Mouse (Mus musculus) limb, embryonic 10.5 days (tissue): ENCODE measurements around the gene Atad5. TPM values are rescaled to one million over a fixed set of nuclear protein-coding genes. Genes with fewer than 3 reads are reported as not detected.

ENCODE experiments used
- DNase-seq: peaks from one replicate; pipeline ENCODE4 v3.0.0-alpha.2; 2017; ENCODE audit warnings: low spot score
- H3K27ac ChIP-seq: fragments of 300-500 bp; sonication (generic); 2 replicates; pipeline ENCODE4 v1.5.1; 2016; ENCODE audit warnings: mild to moderate bottlenecking
- H3K27me3 ChIP-seq: fragments of 300-500 bp; sonication (generic); 2 replicates; pipeline ENCODE4 v1.6.1; 2016; ENCODE audit warnings: low read depth, mild to moderate bottlenecking; ENCODE audit not compliant: poor library complexity, severe bottlenecking
- H3K36me3 ChIP-seq: fragments of 300-500 bp; sonication (generic); 2 replicates; pipeline ENCODE4 v1.6.1; 2016; ENCODE audit warnings: mild to moderate bottlenecking, moderate library complexity
- H3K4me1 ChIP-seq: fragments of 300-500 bp; sonication (generic); 2 replicates; pipeline ENCODE4 v1.6.1; 2016
- H3K4me3 ChIP-seq: fragments of 300-500 bp; sonication (generic); 2 replicates; pipeline ENCODE4 v1.5.1; 2016; ENCODE audit warnings: mild to moderate bottlenecking, moderate library complexity
- H3K9me3 ChIP-seq: fragments of 300-500 bp; sonication (generic); replicated peaks from 2 replicates; pipeline ENCODE4 v1.6.1; 2016; ENCODE audit warnings: mild to moderate bottlenecking
- WGBS: fragments of 180-500 bp; shearing (Covaris S2); methylation state at CpG from one replicate; pipeline ENCODE4 v1.1.7; 2016; 5-methylcytosine and 5-hydroxymethylcytosine counted together
- polyA plus RNA-seq: library from polyadenylated mRNA; unstranded; fragments of >200 nt; fragmentation: Nextera tagmentation; extraction: Ambion mirVana; gene quantifications from 2 replicates; pipeline ENCODE4 v1.2.1, GENCODE M21; 2016

Atad5 gene
- polyA plus RNA-seq, 1 experiment from 2014 or later: 19.9 TPM

GRCm38 (mm10) chr11:80071039-80071438, 18.2 kb upstream of the Atad5 start:
- no peak for DNase-seq
- Histone ChIP-seq H3K27ac (no peak overlapping the region), H3K4me1 (no peaks in the 10 kb centered on the region), H3K36me3 (peaks cover 18% of the 10 kb centered on the region; the same call in 1 of the 2 replicates), H3K9me3 (no peaks in the 10 kb centered on the region), H3K27me3 (no peaks in the 10 kb centered on the region), H3K4me3 (no peak overlapping the region)
- 93% methylated on average over 2 of the region's 2 CpGs for WGBS

GRCm38 (mm10) chr11:80072365-80072764, 16.8 kb upstream of the Atad5 start:
- Histone ChIP-seq H3K27me3 (no peaks in the 10 kb centered on the region), H3K9me3 (no peaks in the 10 kb centered on the region), H3K4me3 (no peak overlapping the region), H3K27ac (no peak overlapping the region), H3K36me3 (peaks cover 23% of the 10 kb centered on the region; the same call in 1 of the 2 replicates), H3K4me1 (no peaks in the 10 kb centered on the region)
- WGBS: 95% methylated on average over 3 of the region's 3 CpGs
- no peak for DNase-seq

DNA sequence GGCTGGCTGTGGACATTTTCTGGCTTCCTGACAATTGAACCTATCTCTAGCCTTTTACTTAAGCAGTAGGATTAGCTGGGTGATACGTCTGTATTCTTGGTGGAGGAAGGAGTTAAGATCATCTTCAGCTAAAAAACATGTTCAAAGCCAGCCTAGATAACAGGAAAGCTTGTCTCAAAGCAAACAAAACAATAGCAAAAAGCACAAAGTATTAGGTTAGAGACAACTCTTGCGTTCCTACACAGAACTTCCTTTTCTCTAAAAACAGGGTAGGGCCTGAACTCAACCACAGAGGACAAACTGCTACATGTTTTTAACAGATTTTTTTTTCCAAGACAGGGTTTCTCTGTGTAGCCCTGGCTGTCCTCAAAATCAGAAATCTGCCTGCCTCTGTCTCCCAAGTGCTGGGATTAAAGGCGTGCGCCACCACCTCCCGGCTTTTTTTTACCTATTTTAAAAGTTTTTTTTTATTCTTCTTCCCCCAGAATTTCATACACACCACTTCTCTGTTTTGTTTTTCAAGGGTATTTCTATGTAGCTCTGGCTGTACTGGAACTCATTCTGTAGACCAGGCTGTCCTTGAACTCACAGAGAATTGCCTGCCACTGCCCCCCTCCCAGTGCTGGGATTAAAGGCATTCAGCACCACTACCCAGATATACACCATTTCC, 13.5 kb upstream of the Atad5 start:
- H3K36me3 ChIP-seq: peaks cover 28% of the 10 kb centered on the region
- H3K27ac ChIP-seq: no peak overlapping the region
- H3K4me1 ChIP-seq: peaks cover 10% of the 10 kb centered on the region
- no peak overlapping the region for H3K4me3 ChIP-seq
- 96% methylated on average over 5 of the region's 5 CpGs for WGBS
- no peak for DNase-seq
- H3K9me3 ChIP-seq: no peaks in the 10 kb centered on the region
- no peaks in the 10 kb centered on the region for H3K27me3 ChIP-seq

- Histone ChIP-seq H3K9me3 (no peaks in the 10 kb centered on the region), H3K36me3 (peaks cover 24% of the 10 kb centered on the region), H3K4me1 (peaks cover 19% of the 10 kb centered on the region), H3K27me3 (no peaks in the 10 kb centered on the region), H3K27ac (no peak overlapping the region), H3K4me3 (no peak overlapping the region)
- WGBS: 86% methylated on average over 14 of the region's 14 CpGs
- DNase-seq: no peak
Measured at GRCm38 (mm10) chr11:80077784-80078545, 11.2 kb upstream of the Atad5 start.

DNA sequence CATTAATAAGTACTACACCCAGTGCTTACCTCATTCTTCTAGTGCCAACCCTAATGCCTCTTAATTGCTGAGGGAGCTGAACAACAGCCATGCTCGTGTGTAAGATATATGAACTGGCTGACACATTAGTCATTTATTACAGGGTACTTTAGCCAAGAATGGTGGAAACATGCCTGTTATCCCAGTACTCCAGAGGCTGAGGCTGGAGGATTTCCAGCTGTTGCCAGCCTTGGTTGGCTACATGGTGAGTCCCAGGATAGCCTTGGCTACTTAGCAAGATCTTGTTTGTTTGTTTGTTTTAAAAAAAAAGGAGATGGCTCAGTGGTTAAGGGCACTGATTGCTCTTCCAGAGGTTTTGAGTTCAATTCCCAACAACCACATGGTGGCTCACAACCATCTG, 10.4 kb upstream of the Atad5 start:
- DNase-seq: no peak
- WGBS: 27% methylated on average over 1 of the region's 1 CpGs

DNA sequence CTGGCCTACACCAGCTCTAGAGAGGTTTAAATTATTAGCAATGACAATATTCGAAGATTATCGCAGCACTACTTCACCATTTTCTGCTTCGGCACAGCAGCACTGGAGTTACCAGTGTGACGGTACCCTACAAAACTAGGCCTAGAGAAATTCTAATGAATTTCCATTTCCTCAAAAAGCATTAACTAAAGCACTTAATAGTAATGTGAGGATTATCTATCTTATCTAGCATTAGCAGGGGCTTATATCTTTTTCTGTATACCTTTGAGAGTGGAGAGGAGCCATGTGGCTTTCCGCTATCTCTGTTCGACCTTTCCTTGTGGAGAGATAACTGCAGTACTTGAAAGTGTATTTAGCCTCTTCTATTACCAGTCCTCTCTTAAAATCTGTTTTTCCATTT, 9.4 kb upstream of the Atad5 start:
- Histone ChIP-seq H3K4me1 (peaks cover 19% of the 10 kb centered on the region), H3K4me3 (peak overlapping the region; percentile 81), H3K27me3 (no peaks in the 10 kb centered on the region), H3K27ac (peak overlapping the region; percentile 95; the same call in 1 of the 2 replicates), H3K9me3 (no peaks in the 10 kb centered on the region), H3K36me3 (peaks cover 13% of the 10 kb centered on the region; the same call in 1 of the 2 replicates)
- WGBS: 72% methylated on average over 6 of the region's 6 CpGs
- no peak for DNase-seq

More for the DNA sequence above, 10.4 kb upstream of the Atad5 start:
- Histone ChIP-seq H3K36me3 (peaks cover 19% of the 10 kb centered on the region), H3K9me3 (no peaks in the 10 kb centered on the region), H3K4me1 (peaks cover 19% of the 10 kb centered on the region), H3K27me3 (no peaks in the 10 kb centered on the region), H3K4me3 (no peak overlapping the region), H3K27ac (no peak overlapping the region)

DNA sequence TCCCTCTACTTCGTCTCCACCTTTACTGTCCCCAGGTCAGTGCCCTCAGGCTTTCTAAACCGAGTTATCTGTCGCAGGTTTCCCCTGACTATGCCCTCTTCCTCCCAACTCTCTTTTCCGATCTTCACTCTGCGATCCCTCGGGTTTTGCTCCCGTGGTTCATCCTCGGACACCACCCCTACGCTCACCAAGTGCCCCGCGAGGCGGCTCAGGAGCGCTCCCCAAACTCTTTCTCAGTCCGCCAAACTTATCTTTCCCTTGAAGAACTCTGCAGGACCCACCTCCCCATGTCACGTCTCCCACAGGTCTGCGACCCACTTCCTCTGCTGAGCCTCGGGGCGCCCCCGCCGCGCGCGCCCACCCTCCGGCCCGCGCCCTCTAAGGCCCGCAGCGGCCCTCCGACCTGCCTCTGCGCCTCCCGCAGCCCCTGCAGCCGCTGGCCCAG, 8.8 kb upstream of the Atad5 start:
- under 1% methylated on average over 32 of the region's 32 CpGs for WGBS

DNA sequence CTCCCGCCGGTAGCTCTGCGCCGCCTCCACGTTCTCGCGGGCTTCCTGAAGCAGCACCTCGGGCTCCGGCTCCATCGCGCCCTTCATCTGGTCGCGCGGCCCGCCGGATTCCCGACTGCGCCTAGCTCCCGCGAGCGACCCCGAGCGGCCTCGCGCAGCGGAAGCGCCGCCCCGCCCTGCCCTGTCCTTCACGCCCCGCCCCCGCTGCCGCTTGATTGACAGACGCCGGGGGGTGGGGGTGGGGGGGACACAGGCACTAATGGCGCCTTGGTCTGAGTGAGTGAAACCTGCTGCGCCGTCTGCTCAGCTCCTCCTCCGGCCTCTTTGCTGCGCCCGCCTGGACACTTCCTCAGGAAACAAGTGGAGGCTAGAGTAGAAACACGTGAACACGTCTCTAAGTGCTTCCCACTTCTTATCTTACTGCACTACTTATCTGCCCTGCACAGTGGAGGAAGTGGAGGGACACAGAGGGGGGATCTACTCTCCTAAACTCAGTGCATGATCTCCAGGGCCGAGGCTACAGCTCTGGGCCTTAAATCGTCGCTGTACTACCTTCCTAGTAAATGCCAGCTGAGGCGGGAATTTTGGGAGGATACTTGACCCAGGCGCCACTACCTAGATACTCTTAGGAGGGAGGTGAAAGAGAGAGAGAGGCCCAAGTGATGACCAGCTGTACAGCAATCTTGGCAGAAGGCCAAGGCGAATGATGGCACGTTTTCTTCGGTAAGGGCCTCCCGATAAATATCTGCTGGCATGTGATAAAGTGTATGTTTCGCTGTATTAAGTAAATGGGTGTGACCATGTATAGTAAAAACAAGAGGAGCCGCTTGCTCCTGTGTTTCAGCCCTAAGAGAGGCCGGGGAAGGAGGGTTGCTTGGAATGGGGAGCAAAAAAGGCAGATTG, 8.1 kb upstream of the Atad5 start, which contains the start of gene Crlf3:
Crlf3 (minus strand) TSS at position 166 of the 903 bp plus-strand sequence.
- Histone ChIP-seq H3K4me1 (peaks cover 19% of the 10 kb centered on the region), H3K9me3 (no peaks in the 10 kb centered on the region), H3K4me3 (peak within 1 kb of the TSS; percentile 81), H3K27ac (peak within 1 kb of the TSS; percentile 95), H3K36me3 (peaks cover 13% of the 10 kb centered on the region; the same call in 1 of the 2 replicates), H3K27me3 (no peaks in the 10 kb centered on the region)
- peak; percentile 98 for DNase-seq
- WGBS: 10% methylated on average over 55 of the region's 55 CpGs

More for the DNA sequence above, 8.8 kb upstream of the Atad5 start:
- no peak for DNase-seq
- Histone ChIP-seq H3K36me3 (peaks cover 13% of the 10 kb centered on the region; the same call in 1 of the 2 replicates), H3K4me1 (peaks cover 19% of the 10 kb centered on the region), H3K4me3 (peak overlapping the region; percentile 81), H3K27me3 (no peaks in the 10 kb centered on the region), H3K27ac (peak overlapping the region; percentile 95), H3K9me3 (no peaks in the 10 kb centered on the region)

DNA sequence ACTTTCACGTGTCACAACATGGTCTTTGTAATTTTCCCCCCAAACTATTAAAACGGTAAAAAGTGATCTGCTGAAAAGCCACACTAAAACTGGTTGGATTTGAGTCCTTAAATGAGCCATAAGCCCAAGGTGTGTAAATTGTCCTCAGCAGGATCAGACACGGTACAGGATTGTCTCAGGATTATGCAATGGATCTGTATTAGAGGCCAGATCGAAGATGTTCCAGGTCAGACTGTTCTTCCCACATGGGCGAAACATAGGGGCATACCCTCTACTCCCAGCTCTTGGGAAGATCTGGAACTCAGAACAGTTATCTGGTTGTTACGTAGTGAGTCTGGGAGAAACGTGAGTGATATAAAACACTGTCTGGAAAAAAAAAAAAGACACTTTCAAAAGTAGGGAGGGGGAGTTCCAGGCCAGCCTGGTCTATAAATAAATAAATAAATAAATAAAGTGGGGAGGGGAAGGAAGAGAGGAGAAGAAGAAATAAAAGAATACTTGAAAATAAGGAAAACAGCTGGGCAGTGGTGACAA, 7.3 kb upstream of the Atad5 start:
- H3K27ac ChIP-seq: peak overlapping the region; percentile 95
- H3K4me1 ChIP-seq: peaks cover 19% of the 10 kb centered on the region
- peaks cover 12% of the 10 kb centered on the region; the same call in 1 of the 2 replicates for H3K36me3 ChIP-seq
- no peak for DNase-seq
- H3K4me3 ChIP-seq: no peak overlapping the region
- 88% methylated on average over 7 of the region's 7 CpGs for WGBS
- no peaks in the 10 kb centered on the region for H3K27me3 ChIP-seq
- H3K9me3 ChIP-seq: no peaks in the 10 kb centered on the region

- Histone ChIP-seq H3K36me3 (no peaks in the 10 kb centered on the region), H3K9me3 (no peaks in the 10 kb centered on the region), H3K27me3 (no peaks in the 10 kb centered on the region), H3K4me3 (no peak overlapping the region), H3K27ac (no peak overlapping the region), H3K4me1 (peaks cover 19% of the 10 kb centered on the region)
- no peak for DNase-seq
- WGBS: 78% methylated on average over 6 of the region's 6 CpGs
Measured at GRCm38 (mm10) chr11:80085356-80086055, 3.7 kb upstream of the Atad5 start.

DNA sequence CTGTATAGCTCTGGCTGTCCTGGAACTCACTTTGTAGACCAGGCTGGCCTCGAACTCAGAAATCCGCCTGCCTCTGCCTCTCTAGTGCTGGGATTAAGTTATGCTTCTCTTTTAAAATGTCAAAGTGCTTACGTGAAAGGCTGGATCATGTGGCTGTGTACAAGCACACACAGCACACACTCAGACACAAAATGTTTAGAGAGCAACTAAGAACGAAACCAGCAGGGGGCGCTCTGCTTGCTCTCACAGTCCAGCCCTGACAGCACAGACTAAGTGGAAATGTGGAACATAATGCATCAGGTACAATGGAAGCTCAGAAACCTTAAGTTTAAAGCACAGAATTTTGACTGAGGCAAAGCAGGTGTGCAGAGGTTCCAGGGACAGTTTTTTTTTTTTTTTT, 2.4 kb upstream of the Atad5 start:
- 18% methylated on average over 5 of the region's 5 CpGs for WGBS
- no peaks in the 10 kb centered on the region for H3K27me3 ChIP-seq

GRCm38 (mm10) chr11:80089817-80090214, 616 bp downstream of the Atad5 start:
- DNase-seq: no peak
- no peaks in the 10 kb centered on the region for H3K9me3 ChIP-seq
- peaks cover 23% of the 10 kb centered on the region for H3K36me3 ChIP-seq
- H3K4me3 ChIP-seq: peak overlapping the region; percentile 97
- H3K27ac ChIP-seq: peak overlapping the region; percentile 94
- H3K27me3 ChIP-seq: no peaks in the 10 kb centered on the region
- peaks cover 10% of the 10 kb centered on the region for H3K4me1 ChIP-seq
- under 1% methylated on average over 14 of the region's 14 CpGs for WGBS

More for the DNA sequence above, 2.4 kb upstream of the Atad5 start:
- Histone ChIP-seq H3K4me1 (peaks cover 10% of the 10 kb centered on the region), H3K9me3 (no peaks in the 10 kb centered on the region), H3K4me3 (no peak overlapping the region), H3K36me3 (peaks cover 4% of the 10 kb centered on the region), H3K27ac (no peak overlapping the region)
- DNase-seq: peak; percentile 93
